In genomic region chr6:99522359-99523108, GRCm38 (mm10) we compare ENCODE assay signal across 8 mouse cellular contexts. TPM values are rescaled to one million over a fixed set of nuclear protein-coding genes. Genes with fewer than 3 reads are reported as not detected.
A peak's percentile ranks its signal among the peaks of the same experiment; 100 is the strongest.
DNase-seq lines count a peak whose midpoint lies in the region; ATAC-seq and TF ChIP-seq lines count a peak whose summit lies in the region.

Gene Foxp1 (minus strand): TSS chr6:99522721.

- H3K9ac ChIP-seq in forebrain, embryonic 15.5 days (replicated peaks): peak within 1 kb of the TSS; percentile 98
- H3K9ac ChIP-seq in liver, postnatal 0 days (replicated peaks): peak within 1 kb of the TSS; percentile 97
- H3K9ac ChIP-seq in neural tube, embryonic 13.5 days: peak within 1 kb of the TSS; percentile 98

- peak; percentile 78 to 81 for DNase-seq in heart, postnatal 14 days
- no peak for DNase-seq in large intestine, adult 2 months (ENCODE audit: low read depth, low spot score)
- peak; percentile 88 for DNase-seq in liver, postnatal 0 days
- peak; percentile 74 for DNase-seq in telencephalon, adult 2 months (ENCODE audit: low read depth, low spot score)

- H3K4me1 ChIP-seq in E14TG2a.4 (replicated peaks; ENCODE audit: low read depth, low read length): peaks cover 26% of the 10 kb centered on the region
- H3K4me1 ChIP-seq in forebrain, embryonic 15.5 days: peaks cover 21% of the 10 kb centered on the region; the same call in 1 of the 2 replicates
- H3K4me1 ChIP-seq in liver, postnatal 0 days (ENCODE audit: insufficient read depth): 0 out of 2 replicates have a peak, but pooled peaks cover 2% of the 10 kb centered on the region
- H3K4me1 ChIP-seq in neural tube, embryonic 13.5 days (replicated peaks): peaks cover 28% of the 10 kb centered on the region

- peaks cover 41% of the 10 kb centered on the region for H3K27me3 ChIP-seq in E14TG2a.4 (ENCODE audit: insufficient read depth, low read length)
- no peaks in the 10 kb centered on the region for H3K27me3 ChIP-seq in forebrain, embryonic 15.5 days
- 0 out of 2 replicates have a peak, but pooled peaks cover 4% of the 10 kb centered on the region for H3K27me3 ChIP-seq in liver, postnatal 0 days (ENCODE audit: insufficient read depth, low read length)
- no peaks in the 10 kb centered on the region for H3K27me3 ChIP-seq in neural tube, embryonic 13.5 days

- H3K4me3 ChIP-seq in E14TG2a.4 (replicated peaks; ENCODE audit: low read length): peak within 1 kb of the TSS; percentile 78
- peak within 1 kb of the TSS; percentile 62 for H3K4me3 ChIP-seq in forebrain, embryonic 15.5 days
- peak within 1 kb of the TSS; percentile 81 for H3K4me3 ChIP-seq in liver, postnatal 0 days (ENCODE audit: low read depth, low read length)
- H3K4me3 ChIP-seq in neural tube, embryonic 13.5 days: peak within 1 kb of the TSS; percentile 73

- H3K9me3 ChIP-seq in E14TG2a.4 (ENCODE audit: low read length): peaks cover 5% of the 10 kb centered on the region; the same call in 1 of the 2 replicates
- no peaks in the 10 kb centered on the region for H3K9me3 ChIP-seq in forebrain, embryonic 15.5 days
- H3K9me3 ChIP-seq in liver, postnatal 0 days (ENCODE audit: low read length): peaks cover 5% of the 10 kb centered on the region; the same call in 1 of the 2 replicates
- H3K9me3 ChIP-seq in neural tube, embryonic 13.5 days: no peaks in the 10 kb centered on the region

- no peaks in the 10 kb centered on the region for H3K36me3 ChIP-seq in E14TG2a.4 (ENCODE audit: insufficient read depth, low read length)
- no peaks in the 10 kb centered on the region for H3K36me3 ChIP-seq in forebrain, embryonic 15.5 days
- H3K36me3 ChIP-seq in liver, postnatal 0 days (replicated peaks; ENCODE audit: insufficient read depth, low read length): no peaks in the 10 kb centered on the region
- H3K36me3 ChIP-seq in neural tube, embryonic 13.5 days: no peaks in the 10 kb centered on the region

- no peak for TF ChIP-seq EP300 in liver, postnatal 0 days (IDR thresholded peaks at IDR 0.05; ENCODE audit: low read depth)

- H3K27ac ChIP-seq in forebrain, embryonic 15.5 days (replicated peaks): peak within 1 kb of the TSS; percentile 100
- peak within 1 kb of the TSS; percentile 100 for H3K27ac ChIP-seq in liver, postnatal 0 days (ENCODE audit: low read depth)
- H3K27ac ChIP-seq in neural tube, embryonic 13.5 days (replicated peaks): peak within 1 kb of the TSS; percentile 100

- ATAC-seq in cerebellum, adult (ENCODE audit: insufficient number of reproducible peaks, low FRiP score, low TSS enrichment): peak; percentile 43
- peak; percentile 50 for ATAC-seq in forebrain, embryonic 15.5 days (replicated peaks)
- peak; percentile 60 for ATAC-seq in liver, postnatal 0 days
- peak; percentile 45 for ATAC-seq in neural tube, embryonic 13.5 days (ENCODE audit: low read depth)

- peak within 1 kb of the TSS; percentile 98 for H3K4me2 ChIP-seq in forebrain, embryonic 15.5 days (replicated peaks)
- peak within 1 kb of the TSS; percentile 89 for H3K4me2 ChIP-seq in liver, postnatal 0 days (ENCODE audit: low read depth, low read length)
- H3K4me2 ChIP-seq in neural tube, embryonic 13.5 days: peak within 1 kb of the TSS; percentile 98

- intact Hi-C loops in heart, postnatal 14 days (cut with DNase I): loop anchor here (2.0 to 5.0 kb wide), 6 partner anchors 80 to 995 kb away; no protein-coding TSS in a partner anchor

- under 1% methylated on average over 72 of the region's 72 CpGs for WGBS in forebrain, embryonic 15.5 days
- WGBS in large intestine, adult 2 months: under 1% methylated on average over 72 of the region's 72 CpGs
- WGBS in liver, postnatal 0 days (ENCODE audit: insufficient replicate concordance): under 1% methylated on average over 67 of the region's 72 CpGs
- WGBS in neural tube, embryonic 13.5 days: under 1% methylated on average over 72 of the region's 72 CpGs

- no peak for TF ChIP-seq CTCF in E14TG2a.4 (conservative IDR thresholded peaks at IDR 0.05; ENCODE audit: low read length)
- no peak for TF ChIP-seq CTCF in liver, postnatal 0 days (IDR thresholded peaks at IDR 0.05; ENCODE audit: low read depth)

RNA-seq across cellular contexts. Expression of gene Foxp1, which starts in this region (rescaled TPM):
- 102 and 111 TPM in 2 replicates for polyA plus RNA-seq in forebrain, embryonic 15.5 days (2015; fragmentation: Nextera tagmentation; extraction: Ambion mirVana)
- total RNA-seq in heart, postnatal 14 days (2021): 10 to 100 TPM; 38.5 to 53.2 TPM
- 31.4 and 39.4 TPM in 2 replicates for polyA plus RNA-seq in large intestine, adult 2 months (2012; rRNA removed)
- polyA plus RNA-seq in liver, postnatal 0 days (2015; fragmentation: Nextera tagmentation; extraction: Ambion mirVana): 18.4 and 18.9 TPM in 2 replicates
- polyA plus RNA-seq in neural tube, embryonic 13.5 days (2015; fragmentation: Nextera tagmentation; extraction: Ambion mirVana): 73.2 and 74.0 TPM in 2 replicates
